Mouse (Mus musculus): ENCODE measurements around the gene Satb2. TPM values are rescaled to one million over a fixed set of nuclear protein-coding genes. Genes with fewer than 3 reads are reported as not detected.

The Satb2 gene
- polyA plus RNA-seq, 2 experiments = 4.9 to 5.0 TPM

- DNase-seq (ENCODE audit: low spot score) = no peak
- no peak overlapping the region for H3K4me2 ChIP-seq (replicated peaks; ENCODE audit: low read depth, low read length, severe bottlenecking)
- no peak for TF ChIP-seq POLR2A (IDR thresholded peaks at IDR 0.05; ENCODE audit: borderline replicate concordance, extremely low read depth, insufficient read depth, insufficient read length)
- no peak for ATAC-seq (ENCODE audit: low FRiP score, low read depth)
- no peak overlapping the region for H3K4me3 ChIP-seq (replicated peaks; ENCODE audit: low read length)
- no peaks in the 10 kb centered on the region for H3K36me3 ChIP-seq (ENCODE audit: control insufficient read depth, insufficient read depth, low read length)
- WGBS = 65% methylated on average over 4 of the region's 4 CpGs
- no peaks in the 10 kb centered on the region for H3K9me3 ChIP-seq (ENCODE audit: control insufficient read depth, low read length)
- peaks cover 3% of the 10 kb centered on the region; the same call in 1 of the 2 replicates for H3K4me1 ChIP-seq (ENCODE audit: control insufficient read depth, insufficient read depth, low read length)
- H3K27ac ChIP-seq (replicated peaks; ENCODE audit: low read depth, low read length) = no peak overlapping the region
- H3K9ac ChIP-seq (ENCODE audit: low read depth, low read length, severe bottlenecking) = no peak overlapping the region
- no peaks in the 10 kb centered on the region for H3K27me3 ChIP-seq (ENCODE audit: control insufficient read depth, insufficient read depth, low read length)
These were observed 48.4 kb downstream of the Satb2 start for GRCm38 (mm10) chr1:56930096-56930495.

- Histone ChIP-seq H3K4me3 (replicated peaks; ENCODE audit: low read length) (no peak overlapping the region), H3K9ac (ENCODE audit: low read depth, low read length, severe bottlenecking) (no peak overlapping the region), H3K36me3 (ENCODE audit: control insufficient read depth, insufficient read depth, low read length) (no peaks in the 10 kb centered on the region), H3K4me1 (ENCODE audit: control insufficient read depth, insufficient read depth, low read length) (peaks cover 3% of the 10 kb centered on the region; the same call in 1 of the 2 replicates), H3K27ac (replicated peaks; ENCODE audit: low read depth, low read length) (no peak overlapping the region), H3K27me3 (ENCODE audit: control insufficient read depth, insufficient read depth, low read length) (no peaks in the 10 kb centered on the region), H3K4me2 (replicated peaks; ENCODE audit: low read depth, low read length, severe bottlenecking) (no peak overlapping the region), H3K9me3 (ENCODE audit: control insufficient read depth, low read length) (no peaks in the 10 kb centered on the region)
- TF ChIP-seq POLR2A (IDR thresholded peaks at IDR 0.05; ENCODE audit: borderline replicate concordance, extremely low read depth, insufficient read depth, insufficient read length) = no peak
- ATAC-seq (ENCODE audit: low FRiP score, low read depth) (no peak), DNase-seq (ENCODE audit: low spot score) (no peak)
- WGBS = 70% methylated on average over 9 of the region's 9 CpGs
These were observed 49.7 kb downstream of the Satb2 start for GRCm38 (mm10) chr1:56928731-56929130.

DNA sequence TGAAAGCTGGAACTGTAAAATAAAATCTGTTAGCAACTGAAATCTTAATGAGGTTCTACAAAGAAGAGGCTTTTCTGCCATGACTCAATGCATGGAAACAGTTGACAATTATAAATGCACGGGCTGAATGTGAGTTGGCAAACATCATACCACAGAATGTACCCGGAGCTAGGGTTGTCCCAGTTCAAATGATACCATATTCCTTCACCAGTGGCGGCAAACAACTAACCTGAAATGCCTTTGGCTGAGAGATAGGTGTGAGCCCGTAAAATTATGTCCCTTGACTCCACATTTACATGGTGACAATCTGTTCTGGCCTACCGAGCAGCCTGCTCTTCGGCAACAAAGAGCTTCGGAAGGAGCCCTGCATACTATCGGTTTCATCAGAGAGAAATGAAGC is 58.0 kb downstream of the Satb2 start:
- DNase-seq (ENCODE audit: low spot score) = no peak
- 0 out of 2 replicates have a peak, but pooled peaks cover 2% of the 10 kb centered on the region for H3K4me1 ChIP-seq (ENCODE audit: control insufficient read depth, insufficient read depth, low read length)
- H3K4me3 ChIP-seq (replicated peaks; ENCODE audit: low read length) = no peak overlapping the region
- H3K36me3 ChIP-seq (ENCODE audit: control insufficient read depth, insufficient read depth, low read length) = no peaks in the 10 kb centered on the region
- H3K27ac ChIP-seq (replicated peaks; ENCODE audit: low read depth, low read length) = no peak overlapping the region
- H3K4me2 ChIP-seq (replicated peaks; ENCODE audit: low read depth, low read length, severe bottlenecking) = no peak overlapping the region
- no peaks in the 10 kb centered on the region for H3K27me3 ChIP-seq (ENCODE audit: control insufficient read depth, insufficient read depth, low read length)
- H3K9me3 ChIP-seq (ENCODE audit: control insufficient read depth, low read length) = no peaks in the 10 kb centered on the region
- 90% methylated on average over 8 of the region's 8 CpGs for WGBS
- no peak for ATAC-seq (ENCODE audit: low FRiP score, low read depth)
- no peak for TF ChIP-seq POLR2A (IDR thresholded peaks at IDR 0.05; ENCODE audit: borderline replicate concordance, extremely low read depth, insufficient read depth, insufficient read length)
- no peak overlapping the region for H3K9ac ChIP-seq (ENCODE audit: low read depth, low read length, severe bottlenecking)

GRCm38 (mm10) chr1:56914279-56914678 is 64.2 kb downstream of the Satb2 start:
- Histone ChIP-seq H3K27me3 (ENCODE audit: control insufficient read depth, insufficient read depth, low read length) (no peaks in the 10 kb centered on the region), H3K4me3 (replicated peaks; ENCODE audit: low read length) (no peak overlapping the region), H3K27ac (replicated peaks; ENCODE audit: low read depth, low read length) (no peak overlapping the region), H3K9ac (ENCODE audit: low read depth, low read length, severe bottlenecking) (no peak overlapping the region), H3K36me3 (ENCODE audit: control insufficient read depth, insufficient read depth, low read length) (no peaks in the 10 kb centered on the region), H3K9me3 (ENCODE audit: control insufficient read depth, low read length) (no peaks in the 10 kb centered on the region), H3K4me2 (replicated peaks; ENCODE audit: low read depth, low read length, severe bottlenecking) (no peak overlapping the region), H3K4me1 (ENCODE audit: control insufficient read depth, insufficient read depth, low read length) (no peaks in the 10 kb centered on the region)
- ATAC-seq (ENCODE audit: low FRiP score, low read depth) = no peak
- TF ChIP-seq POLR2A (IDR thresholded peaks at IDR 0.05; ENCODE audit: borderline replicate concordance, extremely low read depth, insufficient read depth, insufficient read length) = no peak
- WGBS = 82% methylated on average over 6 of the region's 6 CpGs
- no peak for DNase-seq (ENCODE audit: low spot score)

- Histone ChIP-seq H3K9me3 (ENCODE audit: control insufficient read depth, low read length) (no peaks in the 10 kb centered on the region), H3K4me3 (replicated peaks; ENCODE audit: low read length) (no peak overlapping the region), H3K4me2 (replicated peaks; ENCODE audit: low read depth, low read length, severe bottlenecking) (no peak overlapping the region), H3K4me1 (ENCODE audit: control insufficient read depth, insufficient read depth, low read length) (no peaks in the 10 kb centered on the region), H3K36me3 (ENCODE audit: control insufficient read depth, insufficient read depth, low read length) (no peaks in the 10 kb centered on the region), H3K27ac (replicated peaks; ENCODE audit: low read depth, low read length) (no peak overlapping the region), H3K9ac (ENCODE audit: low read depth, low read length, severe bottlenecking) (no peak overlapping the region), H3K27me3 (ENCODE audit: control insufficient read depth, insufficient read depth, low read length) (no peaks in the 10 kb centered on the region)
- ATAC-seq (ENCODE audit: low FRiP score, low read depth) (no peak), DNase-seq (ENCODE audit: low spot score) (no peak)
- TF ChIP-seq POLR2A (IDR thresholded peaks at IDR 0.05; ENCODE audit: borderline replicate concordance, extremely low read depth, insufficient read depth, insufficient read length) = no peak
- WGBS = 79% methylated on average over 3 of the region's 3 CpGs
These were observed 77.7 kb downstream of the Satb2 start for GRCm38 (mm10) chr1:56900706-56901287.

Measured in limb, embryonic 14.5 days (tissue).